Mouse (Mus musculus) myocyte (in vitro differentiated cells): ENCODE results near the gene Nol3. TPM values are rescaled to one million over a fixed set of nuclear protein-coding genes. Genes with fewer than 3 reads are reported as not detected.

Source experiments
- H3K27me3 ChIP-seq: one replicate; pipeline ENCODE4 v1.6.1; 2011; ENCODE audit not compliant: control insufficient read depth, insufficient read depth, insufficient read length
- H3K36me3 ChIP-seq: one replicate; pipeline ENCODE4 v1.6.1; 2011; ENCODE audit not compliant: control insufficient read depth, insufficient read depth
- H3K4me2 ChIP-seq: one replicate; pipeline ENCODE4 v1.6.1; 2011; ENCODE audit warnings: low read depth, control low read depth
- H3K4me3 ChIP-seq: one replicate; pipeline ENCODE4 v1.5.1; 2011; ENCODE audit warnings: mild to moderate bottlenecking, control low read depth, moderate library complexity
- H3K79me2 ChIP-seq: one replicate; pipeline ENCODE4 v1.6.1; 2011; ENCODE audit not compliant: control insufficient read depth, insufficient read depth
- H3ac ChIP-seq: one replicate; pipeline ENCODE4 v1.6.1; 2011; ENCODE audit not compliant: control insufficient read depth, insufficient read length
- CEBPB ChIP-seq: IDR thresholded peaks from 2 replicates; pipeline ENCODE4 v1.6.1; 2011; ENCODE audit warnings: mild to moderate bottlenecking, moderate library complexity; ENCODE audit not compliant: poor library complexity, insufficient read depth, severe bottlenecking
- E2F4 ChIP-seq: IDR thresholded peaks from one replicate; pipeline ENCODE4 v1.6.1; 2011; ENCODE audit warnings: mild to moderate bottlenecking, control low read depth, moderate library complexity; ENCODE audit not compliant: insufficient read depth
- MAX ChIP-seq: IDR thresholded peaks from one replicate; pipeline ENCODE4 v1.6.1; 2011; ENCODE audit warnings: low read depth, mild to moderate bottlenecking, control low read depth
- MYOD1 ChIP-seq, 3 experiments: IDR thresholded peaks; one replicate each; pipeline ENCODE4 v1.6.1; 2011; ENCODE audit warnings: control low read depth in 2 of 3, low read depth in 2 of 3, mild to moderate bottlenecking in 2 of 3, moderate library complexity in 1 of 3; ENCODE audit not compliant: insufficient read length in 2 of 3, control insufficient read depth in 1 of 3
- MYOG ChIP-seq, 3 experiments: IDR thresholded peaks; one replicate each; pipeline ENCODE4 v1.6.1; 2011; ENCODE audit warnings: control low read depth in 2 of 3, low read depth in 2 of 3, mild to moderate bottlenecking in 2 of 3; ENCODE audit not compliant: insufficient read length in 2 of 3, control insufficient read depth in 1 of 3, insufficient read depth in 1 of 3
- POLR2A ChIP-seq: IDR thresholded peaks from one replicate; pipeline ENCODE4 v1.6.1; 2011; ENCODE audit warnings: low read depth, mild to moderate bottlenecking, control low read depth, moderate library complexity; ENCODE audit not compliant: insufficient read length
- POLR2AphosphoS2 ChIP-seq: IDR thresholded peaks from one replicate; pipeline ENCODE4 v1.6.1; 2011; ENCODE audit warnings: low read depth, control low read depth; ENCODE audit not compliant: insufficient read length
- REST ChIP-seq: IDR thresholded peaks from one replicate; pipeline ENCODE4 v1.6.1; 2011; ENCODE audit warnings: mild to moderate bottlenecking, control low read depth, moderate library complexity; ENCODE audit not compliant: insufficient read depth, insufficient read length
- SRF ChIP-seq: IDR thresholded peaks from one replicate; pipeline ENCODE4 v1.6.1; 2011; ENCODE audit warnings: low read depth; ENCODE audit not compliant: control insufficient read depth, insufficient read length
- TCF12 ChIP-seq: IDR thresholded peaks from one replicate; pipeline ENCODE4 v1.6.1; 2011; ENCODE audit warnings: mild to moderate bottlenecking, control low read depth; ENCODE audit not compliant: poor library complexity, insufficient read depth, severe bottlenecking
- TCF3 ChIP-seq: IDR thresholded peaks from one replicate; pipeline ENCODE4 v1.6.1; 2011; ENCODE audit warnings: low read depth, control low read depth; ENCODE audit not compliant: insufficient read length
- USF1 ChIP-seq: IDR thresholded peaks from one replicate; pipeline ENCODE4 v1.6.1; 2011; ENCODE audit warnings: low read depth, mild to moderate bottlenecking, control low read depth, moderate library complexity
- polyA plus RNA-seq: library from polyadenylated mRNA; unstranded; fragments of >200 nt; fragmentation: generic; extraction: Trizol; gene quantifications from one replicate; pipeline ENCODE4 v1.2.1, GENCODE M21; 2012; ENCODE audit warnings: missing spikeins

The Nol3 gene
- polyA plus RNA-seq, 1 experiment, result 23.2 TPM

DNA sequence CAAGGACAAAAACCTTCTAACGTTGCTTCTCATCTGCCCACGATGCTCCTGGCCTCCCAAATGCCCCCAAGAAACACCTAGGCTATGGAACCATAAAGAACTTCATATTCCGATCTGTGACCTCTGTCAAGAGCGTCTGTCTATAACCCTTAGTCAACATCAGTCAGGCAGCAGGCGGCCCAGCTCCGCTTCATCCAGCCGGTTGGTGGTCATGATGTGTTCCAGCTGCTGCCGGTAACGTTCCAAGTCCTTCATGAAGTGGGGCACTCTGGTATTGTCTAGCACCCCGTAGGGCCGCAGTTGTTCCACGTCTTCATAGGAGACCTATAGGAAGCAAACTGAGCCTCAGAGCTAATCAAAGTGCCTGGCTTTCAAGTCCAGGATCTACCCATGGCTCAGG is 5.9 kb downstream of the Nol3 start:
- no peak overlapping the region for H3ac ChIP-seq
- peaks cover 4% of the 10 kb centered on the region for H3K36me3 ChIP-seq
- TF ChIP-seq MAX (no peak), MYOG (IDR thresholded peaks at IDR 0.05; ENCODE audit: control insufficient read depth in 1 of 3, insufficient read depth in 1 of 3, insufficient read length in 2 of 3, low read depth in 2 of 3) (no peak), TCF12 (no peak), USF1 (no peak), POLR2AphosphoS2 (peak; percentile 19)
- H3K27me3 ChIP-seq, result no peaks in the 10 kb centered on the region
- no peak overlapping the region for H3K4me3 ChIP-seq
- peaks cover 9% of the 10 kb centered on the region for H3K79me2 ChIP-seq
- H3K4me2 ChIP-seq, result no peak overlapping the region

DNA sequence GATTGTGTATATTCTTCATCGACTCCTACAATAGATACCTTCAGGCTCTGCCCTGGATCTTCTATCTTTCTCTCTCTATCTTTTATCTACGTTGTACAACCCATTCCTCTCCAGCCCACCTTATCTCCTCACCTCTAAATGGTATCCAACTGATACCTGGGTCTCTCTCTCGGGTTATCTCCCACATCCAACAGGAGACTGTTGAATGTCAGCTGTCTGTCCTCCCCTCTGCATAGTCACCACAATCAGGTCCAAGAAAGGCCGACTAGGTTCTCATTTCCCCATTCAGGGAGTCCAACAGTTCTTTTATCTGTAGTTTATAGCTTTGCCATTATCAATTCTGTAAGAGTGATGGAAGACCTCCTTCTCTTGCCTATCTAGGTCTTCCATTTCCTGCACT is 6.3 kb downstream of the Nol3 start:
- Histone ChIP-seq H3K4me3 (no peak overlapping the region), H3K79me2 (peaks cover 10% of the 10 kb centered on the region), H3K4me2 (no peak overlapping the region), H3K27me3 (no peaks in the 10 kb centered on the region), H3ac (no peak overlapping the region), H3K36me3 (peaks cover 4% of the 10 kb centered on the region)
- TF ChIP-seq POLR2AphosphoS2, result no peak
- no peak for TF ChIP-seq MAX
- no peak for TF ChIP-seq REST

DNA sequence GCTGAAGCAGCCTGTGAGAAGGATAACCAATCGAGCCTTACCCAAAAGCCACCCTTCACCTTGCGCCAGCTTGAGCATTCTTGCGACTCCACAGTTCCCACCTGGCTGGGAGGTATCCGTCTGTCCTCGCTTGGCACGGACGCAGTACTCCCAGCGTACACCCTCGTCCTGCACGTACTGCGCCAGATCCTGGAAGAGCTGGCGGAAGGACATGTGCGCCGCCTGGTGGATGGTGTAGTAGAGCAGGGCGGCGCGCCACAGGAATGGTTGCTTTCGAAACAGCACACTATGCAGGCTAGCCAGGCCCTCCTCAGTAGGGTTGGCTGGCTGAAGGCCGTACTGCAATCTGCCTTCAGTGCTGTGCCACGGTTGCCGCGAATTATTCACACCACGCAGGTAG is 7.1 kb downstream of the Nol3 start:
- H3K27me3 ChIP-seq, result no peaks in the 10 kb centered on the region
- H3K4me2 ChIP-seq, result no peak overlapping the region
- peaks cover 18% of the 10 kb centered on the region for H3K79me2 ChIP-seq
- no peak overlapping the region for H3K4me3 ChIP-seq
- peaks cover 4% of the 10 kb centered on the region for H3K36me3 ChIP-seq
- no peak for TF ChIP-seq REST
- TF ChIP-seq POLR2AphosphoS2, result peak; percentile 81
- H3ac ChIP-seq, result no peak overlapping the region

DNA sequence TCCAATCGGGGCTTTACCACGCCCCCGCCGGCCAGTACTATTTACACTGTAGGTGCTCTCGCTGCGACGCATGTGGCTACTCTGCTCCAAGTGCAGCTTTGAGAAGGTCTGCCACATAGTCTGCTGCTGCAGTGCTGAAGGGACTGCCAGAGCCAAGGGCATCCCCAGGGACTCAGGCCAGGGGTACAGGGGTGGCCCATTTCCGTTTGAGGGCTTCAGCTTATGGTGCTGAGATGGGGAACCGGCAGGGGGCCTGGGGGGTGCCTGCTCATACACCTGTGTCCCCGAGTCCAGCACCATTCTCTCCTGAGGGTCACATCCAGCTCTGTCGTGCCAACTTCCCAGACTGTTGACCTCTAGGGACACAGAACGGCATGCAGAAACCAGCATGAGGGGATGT is 9.6 kb downstream of the Nol3 start:
- Histone ChIP-seq H3K27me3 (no peaks in the 10 kb centered on the region), H3ac (no peak overlapping the region), H3K79me2 (peaks cover 23% of the 10 kb centered on the region), H3K36me3 (peaks cover 4% of the 10 kb centered on the region), H3K4me3 (no peak overlapping the region), H3K4me2 (no peak overlapping the region)
- TF ChIP-seq POLR2AphosphoS2, result no peak
- no peak for TF ChIP-seq MAX
- no peak for TF ChIP-seq E2F4
- TF ChIP-seq MYOD1 (IDR thresholded peaks at IDR 0.05; ENCODE audit: control insufficient read depth in 1 of 3, insufficient read length in 2 of 3, low read depth in 2 of 3), result no peak
- TF ChIP-seq USF1, result no peak
- TF ChIP-seq CEBPB, result no peak
- no peak for TF ChIP-seq POLR2A

DNA sequence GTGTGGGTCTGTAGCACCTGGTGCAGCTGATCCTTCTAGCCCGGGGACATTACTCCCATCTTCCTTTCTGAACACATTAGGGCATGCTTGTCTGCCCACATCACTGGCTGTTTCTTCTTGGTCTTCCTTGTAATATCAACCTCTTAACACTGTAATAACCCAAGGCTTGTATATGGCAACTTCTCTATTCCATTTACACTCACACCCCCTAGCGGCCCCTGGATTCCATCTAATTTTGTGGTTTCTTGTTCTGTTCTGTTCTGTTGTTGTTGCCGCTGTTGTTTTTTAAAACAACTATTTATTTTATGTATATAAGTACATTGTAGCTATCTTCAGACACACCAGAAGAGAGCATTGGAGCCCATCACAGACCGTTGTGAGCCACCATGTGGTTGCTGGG is 11.0 kb downstream of the Nol3 start:
- peaks cover 23% of the 10 kb centered on the region for H3K79me2 ChIP-seq
- H3ac ChIP-seq, result no peak overlapping the region
- H3K36me3 ChIP-seq, result peaks cover 1% of the 10 kb centered on the region
- no peak for TF ChIP-seq SRF
- TF ChIP-seq CEBPB, result no peak
- TF ChIP-seq POLR2AphosphoS2, result no peak
- TF ChIP-seq E2F4, result no peak
- no peak for TF ChIP-seq TCF3
- TF ChIP-seq TCF12, result no peak
- TF ChIP-seq USF1, result no peak
- no peak for TF ChIP-seq POLR2A
- no peak for TF ChIP-seq MYOG (IDR thresholded peaks at IDR 0.05; ENCODE audit: control insufficient read depth in 1 of 3, insufficient read depth in 1 of 3, insufficient read length in 2 of 3, low read depth in 2 of 3)
- no peak for TF ChIP-seq MYOD1 (IDR thresholded peaks at IDR 0.05; ENCODE audit: control insufficient read depth in 1 of 3, insufficient read length in 2 of 3, low read depth in 2 of 3)
- no peak for TF ChIP-seq MAX
- no peak for TF ChIP-seq REST
- H3K27me3 ChIP-seq, result no peaks in the 10 kb centered on the region
- H3K4me3 ChIP-seq, result no peak overlapping the region
- H3K4me2 ChIP-seq, result peak overlapping the region; percentile 87

DNA sequence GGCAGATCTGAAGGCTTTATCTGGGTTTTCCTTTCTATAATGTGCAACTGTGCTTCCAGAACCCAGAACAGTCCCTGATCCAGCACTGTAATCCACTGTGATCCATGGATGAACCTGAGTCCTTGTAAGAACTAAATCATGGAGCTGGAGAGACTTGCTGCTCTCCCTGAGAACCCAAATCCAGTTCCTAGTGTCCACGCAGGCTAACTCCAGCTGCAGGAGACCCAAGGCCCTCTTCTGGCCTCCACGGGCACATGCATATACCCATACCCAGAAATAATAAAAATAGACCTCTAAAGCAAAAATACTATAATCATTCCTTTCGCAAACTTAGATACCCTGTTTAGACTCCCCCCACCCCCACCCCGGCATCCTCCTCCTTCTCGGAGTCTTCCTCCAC is 12.3 kb downstream of the Nol3 start:
- Histone ChIP-seq H3K36me3 (no peaks in the 10 kb centered on the region), H3ac (no peak overlapping the region), H3K79me2 (peaks cover 23% of the 10 kb centered on the region), H3K27me3 (no peaks in the 10 kb centered on the region), H3K4me2 (peak overlapping the region; percentile 87), H3K4me3 (peak overlapping the region; percentile 35)
- TF ChIP-seq MYOD1 (IDR thresholded peaks at IDR 0.05; ENCODE audit: control insufficient read depth in 1 of 3, insufficient read length in 2 of 3, low read depth in 2 of 3) (no peak), MYOG (IDR thresholded peaks at IDR 0.05; ENCODE audit: control insufficient read depth in 1 of 3, insufficient read depth in 1 of 3, insufficient read length in 2 of 3, low read depth in 2 of 3) (no peak), TCF3 (no peak), REST (no peak), TCF12 (no peak)
